Mouse (Mus musculus) intestine, postnatal 0 days (tissue): ENCODE measurements around the gene Gabrb3. TPM values are rescaled to one million over a fixed set of nuclear protein-coding genes. Genes with fewer than 3 reads are reported as not detected.

ENCODE experiments used
- ATAC-seq: fragments of 200-750 bp; cut with Nextera tagmentation; 2 replicates; pipeline ENCODE4 v1.8.0; 2017; ENCODE audit warnings: mild to moderate bottlenecking, moderate TSS enrichment, moderate library complexity
- H3K27ac ChIP-seq: fragments of 300-500 bp; sonication (generic); 2 replicates; pipeline ENCODE4 v1.5.1; 2014; ENCODE audit warnings: mild to moderate bottlenecking, low read depth, low read length, moderate library complexity
- H3K27me3 ChIP-seq: fragments of 300-500 bp; sonication (generic); replicated peaks from 2 replicates; pipeline ENCODE4 v1.6.1; 2014; ENCODE audit warnings: low read length, mixed read lengths; ENCODE audit not compliant: control insufficient read depth, insufficient read depth
- H3K36me3 ChIP-seq: fragments of 300-500 bp; sonication (generic); 2 replicates; pipeline ENCODE4 v1.6.1; 2014; ENCODE audit warnings: mild to moderate bottlenecking, moderate library complexity; ENCODE audit not compliant: control insufficient read depth, insufficient read depth
- H3K4me1 ChIP-seq: fragments of 300-500 bp; sonication (generic); replicated peaks from 2 replicates; pipeline ENCODE4 v1.6.1; 2014; ENCODE audit warnings: antibody characterized with exemption, low read length, mixed read lengths; ENCODE audit not compliant: control insufficient read depth, insufficient read depth
- H3K4me2 ChIP-seq: fragments of 300-500 bp; sonication (generic); replicated peaks from 2 replicates; pipeline ENCODE4 v1.6.1; 2014; ENCODE audit warnings: low read depth, mild to moderate bottlenecking, moderate library complexity
- H3K4me3 ChIP-seq: fragments of 300-500 bp; sonication (generic); 2 replicates; pipeline ENCODE4 v1.5.1; 2014; ENCODE audit warnings: low read depth, low read length
- H3K9ac ChIP-seq: fragments of 300-500 bp; sonication (generic); 2 replicates; pipeline ENCODE4 v1.6.1; 2014; ENCODE audit warnings: mild to moderate bottlenecking, low read depth, low read length
- H3K9me3 ChIP-seq: fragments of 300-500 bp; sonication (generic); 2 replicates; pipeline ENCODE4 v1.6.1; 2016; ENCODE audit warnings: mixed run types; ENCODE audit not compliant: control insufficient read depth
- CTCF ChIP-seq: sonication (generic); IDR thresholded peaks from 2 replicates; pipeline ENCODE4 v1.5.1; 2016; ENCODE audit warnings: low read depth, mild to moderate bottlenecking, control low read depth, antibody characterized with exemption, moderate library complexity
- WGBS: fragments of 180-500 bp; shearing (Covaris S2); extraction: QIAGEN DNeasy Blood & Tissue Kit; methylation state at CpG from one replicate; pipeline ENCODE4 v1.1.7; 2014; 5-methylcytosine and 5-hydroxymethylcytosine counted together
- polyA plus RNA-seq: library from polyadenylated mRNA; unstranded; fragments of >200 nt; fragmentation: Nextera tagmentation; extraction: Ambion mirVana; gene quantifications from 2 replicates; pipeline ENCODE4 v1.2.1, GENCODE M21; 2015

The Gabrb3 gene
- polyA plus RNA-seq, 1 experiment from 2014 or later: 4.3 TPM

GRCm38 (mm10) chr7:57411163-57411562, 8.3 kb upstream of the Gabrb3 start:
- no peak for ATAC-seq
- Histone ChIP-seq H3K36me3 (no peaks in the 10 kb centered on the region), H3K27me3 (no peaks in the 10 kb centered on the region), H3K4me2 (no peak overlapping the region), H3K4me1 (no peaks in the 10 kb centered on the region), H3K9me3 (no peaks in the 10 kb centered on the region), H3K4me3 (no peak overlapping the region), H3K9ac (no peak overlapping the region), H3K27ac (no peak overlapping the region)
- TF ChIP-seq CTCF: no peak
- WGBS: 88% methylated on average over 4 of the region's 4 CpGs

- Histone ChIP-seq H3K4me1 (no peaks in the 10 kb centered on the region), H3K27ac (no peak overlapping the region), H3K4me2 (no peak overlapping the region), H3K9me3 (no peaks in the 10 kb centered on the region), H3K27me3 (no peaks in the 10 kb centered on the region), H3K9ac (no peak overlapping the region), H3K4me3 (no peak overlapping the region), H3K36me3 (no peaks in the 10 kb centered on the region)
- WGBS: 24% methylated on average over 1 of the region's 1 CpGs
- TF ChIP-seq CTCF: no peak
- no peak for ATAC-seq
Measured at GRCm38 (mm10) chr7:57412896-57413295, 6.6 kb upstream of the Gabrb3 start.

DNA sequence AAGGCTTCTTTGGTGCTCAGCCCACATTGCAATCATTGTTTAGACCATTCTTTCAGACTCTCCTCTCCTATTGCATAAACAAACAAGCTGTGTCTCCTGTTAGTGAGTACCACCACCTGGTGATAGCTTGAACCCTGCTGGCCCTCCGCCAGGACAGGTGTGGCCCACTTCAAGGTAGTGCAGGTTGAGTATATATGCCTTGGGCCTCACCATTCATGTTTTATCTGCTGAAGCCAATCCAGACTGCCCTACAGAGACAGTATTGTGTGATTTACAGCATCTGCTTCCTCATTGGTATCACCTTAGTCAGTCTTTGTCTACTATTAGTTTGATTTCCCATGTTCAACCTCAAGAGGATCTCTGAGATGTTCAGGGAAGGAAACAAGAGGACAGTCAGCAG, 1.6 kb downstream of the Gabrb3 start:
- Histone ChIP-seq H3K36me3 (no peaks in the 10 kb centered on the region), H3K4me3 (no peak overlapping the region), H3K27me3 (no peaks in the 10 kb centered on the region), H3K9ac (no peak overlapping the region), H3K4me2 (no peak overlapping the region), H3K27ac (no peak overlapping the region), H3K9me3 (no peaks in the 10 kb centered on the region), H3K4me1 (no peaks in the 10 kb centered on the region)
- TF ChIP-seq CTCF: no peak
- 57% methylated on average over 1 of the region's 1 CpGs for WGBS
- peak; percentile 45; the same call in 1 of the 2 replicates for ATAC-seq

DNA sequence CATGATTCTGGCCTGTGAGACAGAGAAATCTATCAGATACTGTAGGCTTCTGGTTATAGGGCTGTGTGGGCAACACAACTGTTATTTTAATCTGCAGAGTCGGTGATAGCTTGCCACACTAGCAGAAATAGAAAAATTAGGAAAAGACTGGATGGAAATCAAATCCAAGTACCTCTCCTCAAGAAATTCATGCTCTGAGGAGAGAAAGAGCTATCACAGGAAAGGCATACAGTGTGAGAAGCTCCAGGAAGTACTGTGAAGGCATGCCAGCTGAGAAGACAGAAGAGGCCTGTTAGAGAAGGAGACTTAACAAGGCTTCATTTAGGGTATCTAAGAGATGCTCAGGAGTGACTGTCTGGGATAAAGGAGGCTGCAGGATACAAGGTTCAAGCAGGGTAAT, 3.2 kb downstream of the Gabrb3 start:
- H3K4me3 ChIP-seq: no peak overlapping the region
- no peaks in the 10 kb centered on the region for H3K9me3 ChIP-seq
- no peak for TF ChIP-seq CTCF
- WGBS: 91% methylated on average over 1 of the region's 1 CpGs
- H3K36me3 ChIP-seq: no peaks in the 10 kb centered on the region
- no peak overlapping the region for H3K27ac ChIP-seq
- H3K27me3 ChIP-seq: no peaks in the 10 kb centered on the region
- no peaks in the 10 kb centered on the region for H3K4me1 ChIP-seq
- ATAC-seq: no peak
- no peak overlapping the region for H3K9ac ChIP-seq
- H3K4me2 ChIP-seq: no peak overlapping the region

GRCm38 (mm10) chr7:57448239-57448638, 28.7 kb downstream of the Gabrb3 start:
- 71% methylated on average over 1 of the region's 1 CpGs for WGBS
- H3K9me3 ChIP-seq: no peaks in the 10 kb centered on the region

GRCm38 (mm10) chr7:57460354-57460753, 40.9 kb downstream of the Gabrb3 start:
- no peaks in the 10 kb centered on the region for H3K9me3 ChIP-seq
- no peak overlapping the region for H3K27ac ChIP-seq
- no peak overlapping the region for H3K9ac ChIP-seq
- WGBS: 64% methylated on average over 5 of the region's 5 CpGs
- H3K4me1 ChIP-seq: no peaks in the 10 kb centered on the region
- TF ChIP-seq CTCF: peak; percentile 36
- no peaks in the 10 kb centered on the region for H3K36me3 ChIP-seq
- H3K27me3 ChIP-seq: no peaks in the 10 kb centered on the region
- no peak overlapping the region for H3K4me3 ChIP-seq
- ATAC-seq: no peak
- H3K4me2 ChIP-seq: no peak overlapping the region

More at GRCm38 (mm10) chr7:57448239-57448638, 28.7 kb downstream of the Gabrb3 start:
- Histone ChIP-seq H3K36me3 (no peaks in the 10 kb centered on the region), H3K4me2 (no peak overlapping the region), H3K27me3 (no peaks in the 10 kb centered on the region), H3K9ac (no peak overlapping the region), H3K4me1 (no peaks in the 10 kb centered on the region), H3K4me3 (no peak overlapping the region), H3K27ac (no peak overlapping the region)
- TF ChIP-seq CTCF: no peak
- ATAC-seq: no peak

DNA sequence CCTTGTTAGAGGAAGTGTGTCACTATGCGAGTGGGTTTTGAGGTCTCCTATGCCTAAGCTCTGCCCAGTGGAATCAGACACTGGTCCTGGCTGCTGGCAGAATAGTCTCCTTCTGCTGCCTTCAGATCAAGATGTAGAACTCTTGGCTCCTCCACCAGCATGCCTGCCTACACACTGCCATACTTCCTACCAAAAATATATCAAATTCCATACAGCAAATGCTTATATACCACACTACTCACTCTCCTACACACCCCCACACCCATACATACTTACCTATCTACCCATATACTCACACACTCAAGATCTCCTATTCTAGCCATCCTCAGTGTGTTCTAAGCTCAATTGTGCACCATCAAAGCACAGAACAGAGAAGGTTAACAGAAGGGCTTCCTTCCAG, 51.8 kb downstream of the Gabrb3 start:
- TF ChIP-seq CTCF: no peak
- Histone ChIP-seq H3K27ac (no peak overlapping the region), H3K9me3 (no peaks in the 10 kb centered on the region), H3K4me3 (no peak overlapping the region), H3K9ac (no peak overlapping the region), H3K4me1 (no peaks in the 10 kb centered on the region), H3K4me2 (no peak overlapping the region), H3K36me3 (no peaks in the 10 kb centered on the region), H3K27me3 (no peaks in the 10 kb centered on the region)
- WGBS: 100% methylated on average over 1 of the region's 1 CpGs
- ATAC-seq: no peak
